Mouse (Mus musculus) heart, embryonic 11.5 days (tissue): ENCODE measurements around the gene Gtf2ird1. TPM values are rescaled to one million over a fixed set of nuclear protein-coding genes. Genes with fewer than 3 reads are reported as not detected.

Experiments
- ATAC-seq: fragments of 200-750 bp; cut with Nextera tagmentation; replicated peaks from 2 replicates; pipeline ENCODE4 v1.8.0; 2017; ENCODE audit warnings: moderate library complexity; ENCODE audit not compliant: insufficient number of reproducible peaks, low FRiP score, low TSS enrichment
- H3K27ac ChIP-seq: fragments of 300-500 bp; sonication (generic); 2 replicates; pipeline ENCODE4 v1.5.1; 2014; ENCODE audit warnings: mild to moderate bottlenecking, low read depth, low read length
- H3K27me3 ChIP-seq: fragments of 300-500 bp; sonication (generic); 2 replicates; pipeline ENCODE4 v1.6.1; 2014; ENCODE audit warnings: mild to moderate bottlenecking, low read length, mixed read lengths; ENCODE audit not compliant: control insufficient read depth, insufficient read depth
- H3K36me3 ChIP-seq: fragments of 300-500 bp; sonication (generic); 2 replicates; pipeline ENCODE4 v1.6.1; 2014; ENCODE audit warnings: mild to moderate bottlenecking, low read length, moderate library complexity, mixed read lengths; ENCODE audit not compliant: control insufficient read depth, insufficient read depth
- H3K4me1 ChIP-seq: fragments of 300-500 bp; sonication (generic); 2 replicates; pipeline ENCODE4 v1.6.1; 2014; ENCODE audit warnings: low read length; ENCODE audit not compliant: control insufficient read depth, insufficient read depth
- H3K4me2 ChIP-seq: fragments of 300-500 bp; sonication (generic); 2 replicates; pipeline ENCODE4 v1.6.1; 2014; ENCODE audit warnings: mild to moderate bottlenecking, moderate library complexity
- H3K4me3 ChIP-seq: fragments of 300-500 bp; sonication (generic); 2 replicates; pipeline ENCODE4 v1.5.1; 2014; ENCODE audit warnings: low read depth, low read length
- H3K9ac ChIP-seq: fragments of 300-500 bp; sonication (generic); 2 replicates; pipeline ENCODE4 v1.6.1; 2014; ENCODE audit warnings: mild to moderate bottlenecking, low read depth, low read length, moderate library complexity
- H3K9me3 ChIP-seq: fragments of 300-500 bp; sonication (generic); replicated peaks from 2 replicates; pipeline ENCODE4 v1.6.1; 2016; ENCODE audit warnings: low read length; ENCODE audit not compliant: control insufficient read depth
- WGBS: fragments of 180-500 bp; shearing (Covaris S2); extraction: QIAGEN DNeasy Blood & Tissue Kit; methylation state at CpG from one replicate; pipeline ENCODE4 v1.1.7; 2014; ENCODE audit not compliant: insufficient replicate concordance; 5-methylcytosine and 5-hydroxymethylcytosine counted together
- polyA plus RNA-seq: library from polyadenylated mRNA; unstranded; fragments of >200 nt; fragmentation: Nextera tagmentation; extraction: Ambion mirVana; gene quantifications from 2 replicates; pipeline ENCODE4 v1.2.1, GENCODE M21; 2014

Gtf2ird1 gene
- polyA plus RNA-seq, 1 experiment from 2014 or later = 49.0 TPM

DNA sequence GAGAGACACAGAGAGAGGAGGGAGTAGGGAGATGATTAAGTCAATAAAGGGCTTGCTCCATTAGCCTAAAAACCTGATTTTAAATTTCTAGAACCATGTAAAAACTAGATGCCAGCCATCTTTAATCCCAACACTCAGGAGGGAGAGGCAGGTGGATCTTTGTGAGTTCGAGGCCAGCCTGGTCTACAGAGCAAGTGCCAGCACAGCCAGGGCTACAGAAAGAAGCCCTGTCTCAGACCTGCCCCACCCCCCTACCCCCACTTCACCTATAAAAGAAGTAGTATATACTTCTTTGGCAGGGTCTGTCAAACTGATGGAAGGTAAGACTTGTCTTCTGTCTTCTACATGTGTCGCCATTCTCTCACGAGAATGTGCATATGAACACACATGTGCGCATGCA is 4.0 kb upstream of the Gtf2ird1 start:
- WGBS = 90% methylated on average over 4 of the region's 4 CpGs
- no peaks in the 10 kb centered on the region for H3K36me3 ChIP-seq

GRCm38 (mm10) chr5:134459096-134459495 is 2.6 kb upstream of the Gtf2ird1 start:
- Histone ChIP-seq H3K27me3 (no peaks in the 10 kb centered on the region), H3K4me3 (no peak overlapping the region), H3K27ac (no peak overlapping the region), H3K9me3 (no peaks in the 10 kb centered on the region), H3K36me3 (no peaks in the 10 kb centered on the region), H3K4me2 (no peak overlapping the region), H3K4me1 (peaks cover 13% of the 10 kb centered on the region), H3K9ac (no peak overlapping the region)
- ATAC-seq = no peak
- WGBS = 84% methylated on average over 7 of the region's 7 CpGs

More for the DNA sequence above, 4.0 kb upstream of the Gtf2ird1 start:
- H3K4me2 ChIP-seq = no peak overlapping the region
- H3K9me3 ChIP-seq = no peaks in the 10 kb centered on the region
- no peaks in the 10 kb centered on the region for H3K27me3 ChIP-seq
- no peak for ATAC-seq
- H3K4me3 ChIP-seq = no peak overlapping the region
- H3K9ac ChIP-seq = no peak overlapping the region
- no peaks in the 10 kb centered on the region for H3K4me1 ChIP-seq
- H3K27ac ChIP-seq = no peak overlapping the region

DNA sequence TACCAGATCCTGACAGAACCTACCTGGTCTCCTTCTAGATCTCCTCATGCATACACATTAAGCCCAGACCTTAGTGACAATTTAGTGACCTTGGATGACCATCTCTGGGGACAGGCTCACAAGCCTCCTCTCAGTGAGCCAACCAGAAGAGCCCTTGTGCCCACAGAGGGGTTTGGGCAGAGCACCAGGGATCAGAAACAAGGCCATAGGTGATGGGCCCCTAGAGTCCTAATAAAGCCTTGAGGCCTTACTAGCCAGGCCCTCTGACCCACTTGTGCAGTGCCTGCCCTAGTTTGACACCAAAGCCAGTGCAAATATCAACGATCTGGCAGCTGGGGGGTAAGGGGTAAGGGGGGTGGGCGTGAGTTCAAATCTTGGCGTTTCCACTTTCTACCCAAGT is 1.9 kb upstream of the Gtf2ird1 start:
- Histone ChIP-seq H3K4me3 (no peak overlapping the region), H3K27me3 (no peaks in the 10 kb centered on the region), H3K36me3 (no peaks in the 10 kb centered on the region), H3K27ac (no peak overlapping the region), H3K4me2 (no peak overlapping the region), H3K4me1 (peaks cover 17% of the 10 kb centered on the region), H3K9ac (no peak overlapping the region), H3K9me3 (no peaks in the 10 kb centered on the region)
- 92% methylated on average over 3 of the region's 3 CpGs for WGBS
- ATAC-seq = no peak

- 92% methylated on average over 2 of the region's 2 CpGs for whole genome bisulfite sequencing
- no peak for ATAC-seq
- H3K27ac ChIP-seq = no peak overlapping the region
These were observed 855 bp upstream of the Gtf2ird1 start for GRCm38 (mm10) chr5:134457371-134457770.

GRCm38 (mm10) chr5:134455914-134456423 is 547 bp downstream of the Gtf2ird1 start:
- Histone ChIP-seq H3K4me1 (peaks cover 17% of the 10 kb centered on the region), H3K4me2 (peak overlapping the region; percentile 91), H3K27me3 (no peaks in the 10 kb centered on the region), H3K9me3 (no peaks in the 10 kb centered on the region; the same call in 1 of the 2 replicates), H3K36me3 (peaks cover 6% of the 10 kb centered on the region; the same call in 1 of the 2 replicates), H3K4me3 (peak overlapping the region; percentile 78), H3K9ac (peak overlapping the region; percentile 86), H3K27ac (peak overlapping the region; percentile 89)
- WGBS = 0% methylated on average over 17 of the region's 17 CpGs
- peak; percentile 71 for ATAC-seq

More at GRCm38 (mm10) chr5:134457371-134457770, 855 bp upstream of the Gtf2ird1 start:
- H3K4me1 ChIP-seq = peaks cover 17% of the 10 kb centered on the region
- H3K4me2 ChIP-seq = peak overlapping the region; percentile 91; the same call in 1 of the 2 replicates
- H3K36me3 ChIP-seq = 0 out of 2 replicates have a peak, but pooled peaks cover under 1% of the 10 kb centered on the region
- no peak overlapping the region for H3K4me3 ChIP-seq
- H3K9me3 ChIP-seq = no peaks in the 10 kb centered on the region
- no peak overlapping the region for H3K9ac ChIP-seq
- H3K27me3 ChIP-seq = no peaks in the 10 kb centered on the region

DNA sequence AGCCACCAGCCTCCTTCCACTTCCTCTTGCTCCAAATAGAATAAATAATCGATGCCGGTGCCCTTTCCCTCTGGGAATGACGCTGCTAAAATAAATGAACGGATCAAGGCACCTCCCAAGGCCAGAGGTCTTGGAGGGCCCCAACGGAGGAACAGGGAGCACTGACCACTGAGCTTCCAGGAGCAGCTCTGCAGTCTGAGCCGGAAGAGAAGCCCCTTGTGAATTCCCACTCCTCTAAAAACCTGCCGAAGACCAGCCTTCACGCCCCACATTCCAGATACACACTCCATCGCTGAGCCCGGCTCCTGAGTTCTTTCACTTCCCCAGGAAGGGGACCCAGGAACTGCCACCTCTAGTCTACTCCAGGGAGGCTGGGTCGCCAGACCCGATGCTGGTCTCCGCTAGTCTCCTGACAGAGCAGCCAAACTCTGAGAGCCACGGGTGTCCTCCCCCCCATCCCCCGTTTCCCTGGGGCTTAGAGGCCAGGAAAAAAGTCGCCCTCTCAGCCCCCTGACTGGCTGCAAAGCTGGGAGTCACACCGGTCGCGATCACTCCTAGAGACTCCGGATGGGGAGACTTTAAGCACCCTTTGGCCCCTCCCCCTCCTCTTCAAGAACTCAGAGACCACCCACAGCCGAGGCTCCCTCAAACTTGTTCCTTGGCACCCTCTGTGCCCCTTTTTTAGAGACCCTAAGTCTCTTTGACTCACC is 1.2 kb downstream of the Gtf2ird1 start:
- Histone ChIP-seq H3K27ac (peak overlapping the region; percentile 89), H3K27me3 (no peaks in the 10 kb centered on the region), H3K9me3 (no peaks in the 10 kb centered on the region; the same call in 1 of the 2 replicates), H3K4me1 (peaks cover 17% of the 10 kb centered on the region), H3K4me3 (peak overlapping the region; percentile 78), H3K36me3 (peaks cover 6% of the 10 kb centered on the region; the same call in 1 of the 2 replicates), H3K9ac (peak overlapping the region; percentile 86), H3K4me2 (peak overlapping the region; percentile 91)
- ATAC-seq = peak; percentile 33; the same call in 1 of the 2 replicates
- WGBS = 4% methylated on average over 21 of the region's 21 CpGs

DNA sequence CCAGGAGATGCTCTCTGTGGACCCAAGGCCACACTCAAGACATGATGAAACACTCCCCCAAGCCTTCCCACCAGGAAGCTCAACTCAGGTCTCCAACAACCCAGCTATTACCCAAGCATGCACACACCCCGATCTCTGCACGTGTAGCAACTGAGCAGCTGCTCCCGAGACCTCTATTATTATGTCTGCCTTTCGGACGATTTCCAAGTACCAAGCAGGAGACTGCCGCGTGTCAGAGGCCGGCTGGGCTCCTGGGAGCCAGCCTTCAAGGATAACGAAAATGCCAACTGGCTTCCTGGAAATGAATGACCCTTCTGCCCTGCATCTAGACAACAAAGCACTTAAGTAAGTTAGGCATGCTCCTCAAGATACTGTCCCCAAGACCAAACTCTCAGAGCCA is 2.1 kb downstream of the Gtf2ird1 start:
- Histone ChIP-seq H3K9ac (no peak overlapping the region), H3K36me3 (peaks cover 6% of the 10 kb centered on the region; the same call in 1 of the 2 replicates), H3K4me2 (peak overlapping the region; percentile 91), H3K9me3 (no peaks in the 10 kb centered on the region; the same call in 1 of the 2 replicates), H3K27ac (no peak overlapping the region), H3K4me1 (peaks cover 17% of the 10 kb centered on the region), H3K27me3 (no peaks in the 10 kb centered on the region), H3K4me3 (peak overlapping the region; percentile 78)
- ATAC-seq = no peak
- WGBS = 65% methylated on average over 9 of the region's 9 CpGs

- H3K4me1 ChIP-seq = peaks cover 17% of the 10 kb centered on the region
- peaks cover 6% of the 10 kb centered on the region; the same call in 1 of the 2 replicates for H3K36me3 ChIP-seq
- no peak overlapping the region for H3K9ac ChIP-seq
- H3K9me3 ChIP-seq = no peaks in the 10 kb centered on the region; the same call in 1 of the 2 replicates
- WGBS = 22% methylated on average over 1 of the region's 1 CpGs
- H3K4me3 ChIP-seq = no peak overlapping the region
- ATAC-seq = no peak
- no peak overlapping the region for H3K4me2 ChIP-seq
- H3K27me3 ChIP-seq = no peaks in the 10 kb centered on the region
- H3K27ac ChIP-seq = no peak overlapping the region
These were observed 2.9 kb downstream of the Gtf2ird1 start for GRCm38 (mm10) chr5:134453577-134453976.
